Mouse (Mus musculus): ENCODE results near the gene Col6a5.

Col6a5 gene

DNA sequence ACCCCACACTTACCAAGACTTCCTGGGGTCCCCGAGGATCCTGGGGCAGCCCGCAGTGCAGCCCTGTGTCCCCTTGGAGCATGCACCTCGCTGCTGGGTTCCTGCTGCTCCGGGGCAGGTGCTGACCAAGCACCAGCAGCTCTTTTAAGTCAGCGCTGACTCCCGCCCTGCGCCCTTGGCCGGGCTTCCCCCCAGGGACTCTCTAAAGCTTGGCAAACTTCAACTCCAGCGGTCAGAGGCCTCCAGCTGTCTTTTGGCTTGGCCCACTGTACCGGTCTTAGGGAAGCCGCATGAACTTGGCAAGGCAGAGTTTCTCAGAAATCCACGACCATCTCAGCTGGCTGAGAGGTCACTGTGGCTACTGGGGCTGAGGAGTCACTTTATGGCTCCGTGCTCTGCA is at the start of gene Col6a5:
Col6a5 (minus strand) TSS at position 111 of the 400 bp plus-strand sequence.
- in situ Hi-C loops (cut with MboI, MseI): no loop called here

- in situ Hi-C loops (cut with MboI, MseI): no loop called here
These were observed 37.5 kb upstream of the Col6a5 start for GRCm38 (mm10) chr9:105997955-105998354.

DNA sequence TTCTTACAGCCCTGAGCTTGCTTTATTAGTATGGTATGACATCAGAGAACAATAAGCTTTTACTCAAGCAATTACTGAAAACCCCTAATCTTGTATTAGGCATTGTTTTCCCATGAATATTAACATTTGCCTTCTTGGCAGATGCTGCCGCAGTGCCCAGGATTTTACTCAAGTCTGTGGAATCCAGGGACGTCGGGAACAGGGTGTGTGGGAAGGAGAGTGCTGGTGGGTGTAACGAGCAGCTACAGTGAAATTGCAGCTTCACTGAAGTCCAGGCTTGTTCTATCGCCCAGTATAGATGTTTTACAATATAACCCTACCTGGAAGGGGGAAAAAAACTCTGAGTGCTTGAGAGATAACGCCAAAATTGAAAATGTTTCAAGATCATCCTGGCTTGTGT is 32.0 kb upstream of the Col6a5 start:
- in situ Hi-C loops (cut with MboI, MseI): no loop called here

DNA sequence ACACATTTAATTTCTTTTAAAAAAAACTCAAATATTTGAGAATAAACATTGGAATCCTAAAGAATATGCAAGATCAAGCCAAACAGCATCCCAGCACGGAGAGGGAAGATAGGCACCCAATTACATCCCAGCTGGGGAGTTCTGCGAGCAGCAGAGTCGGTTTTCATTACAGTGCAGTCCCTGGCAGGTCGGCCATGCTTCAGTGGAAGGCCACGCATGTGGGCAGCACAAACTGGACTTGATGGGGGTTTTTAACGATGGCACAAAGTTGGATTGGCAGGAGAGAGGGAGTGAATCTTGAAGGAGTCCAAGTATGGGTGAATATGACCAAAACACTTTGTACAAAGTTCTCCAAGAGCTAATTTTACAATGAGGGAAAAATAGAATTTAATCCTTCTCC is 29.7 kb upstream of the Col6a5 start:
- in situ Hi-C loops (cut with MboI, MseI): no loop called here

DNA sequence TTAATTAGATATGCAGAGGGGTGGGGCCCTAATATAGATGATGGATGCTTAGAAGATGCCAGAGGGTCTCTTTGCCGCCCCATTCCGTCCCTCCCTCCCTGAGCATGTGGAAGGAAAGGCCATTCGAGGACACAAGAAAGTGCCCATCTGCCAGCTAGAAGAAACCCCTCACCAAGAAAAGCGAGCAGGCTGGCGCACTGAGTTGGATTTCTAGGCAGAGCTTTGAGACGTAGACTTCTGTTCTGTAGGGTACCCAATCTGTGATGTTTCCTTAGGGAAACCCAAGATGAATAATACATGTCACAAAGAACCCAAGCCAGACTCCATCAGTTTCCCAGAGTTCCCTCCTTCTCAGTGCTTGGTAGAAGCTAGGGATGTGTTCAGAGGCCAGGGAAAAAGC is 29.0 kb upstream of the Col6a5 start:
- in situ Hi-C loops (cut with MboI, MseI): no loop called here

GRCm38 (mm10) chr9:105988096-105988495 is 27.7 kb upstream of the Col6a5 start:
- in situ Hi-C loops (cut with MboI, MseI): no loop called here

DNA sequence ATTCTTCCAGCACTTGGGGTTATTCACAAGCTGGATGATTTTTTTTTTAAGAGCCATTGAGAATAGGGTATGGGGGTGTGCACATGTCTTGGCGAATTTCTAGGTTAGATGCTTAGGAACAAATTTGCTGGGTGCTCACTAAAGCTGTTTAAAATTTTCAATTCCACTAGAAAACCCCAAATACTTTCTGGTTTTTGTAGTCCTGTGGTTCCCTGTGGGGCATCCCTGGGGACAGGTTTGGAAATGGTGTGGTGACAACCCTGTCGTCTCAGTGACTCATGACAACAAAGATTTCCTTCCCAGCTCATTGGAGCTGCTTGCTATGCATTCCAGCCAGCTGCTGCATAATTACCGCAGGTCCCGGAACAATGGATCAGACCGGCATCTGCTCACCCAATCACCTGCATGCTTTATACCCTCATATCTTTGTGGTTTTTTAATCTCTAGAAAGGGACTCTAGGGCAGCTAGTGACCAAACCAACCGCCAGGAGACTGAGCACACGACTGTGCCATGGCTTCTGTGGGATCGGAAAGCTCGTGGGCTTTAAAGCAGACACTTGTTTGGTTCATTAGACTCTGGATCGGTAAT is 24.6 kb upstream of the Col6a5 start:
- in situ Hi-C loops (cut with MboI, MseI): no loop called here

- in situ Hi-C loops (cut with MboI, MseI): no loop called here
These were observed 18.0 kb upstream of the Col6a5 start for GRCm38 (mm10) chr9:105978479-105978878.

GRCm38 (mm10) chr9:105976871-105977270 is 16.4 kb upstream of the Col6a5 start:
- in situ Hi-C loops (cut with MboI, MseI): no loop called here

- in situ Hi-C loops (cut with MboI, MseI): no loop called here
These were observed 15.9 kb upstream of the Col6a5 start for GRCm38 (mm10) chr9:105976314-105976713.

DNA sequence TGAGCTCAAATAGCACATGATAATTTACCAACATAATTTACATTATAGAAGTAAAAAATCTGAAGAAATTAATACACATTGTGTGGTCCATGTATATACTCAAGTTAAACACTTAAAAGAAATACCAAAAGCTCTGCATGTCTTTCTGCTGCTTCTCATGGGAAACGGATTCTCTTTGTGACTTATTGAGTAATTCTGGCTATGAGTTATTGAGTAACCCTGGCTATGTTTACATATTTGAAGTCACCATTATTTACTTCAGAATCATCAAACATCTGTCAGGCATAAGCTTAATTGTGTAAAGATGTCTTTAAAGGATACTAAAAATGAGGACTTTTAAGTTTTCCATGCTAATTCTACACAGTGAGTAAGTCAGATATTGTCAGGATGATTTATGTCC is 13.3 kb upstream of the Col6a5 start:
- in situ Hi-C loops (cut with MboI, MseI): no loop called here

GRCm38 (mm10) chr9:105972031-105972430 is 11.6 kb upstream of the Col6a5 start:
- in situ Hi-C loops (cut with MboI, MseI): no loop called here

DNA sequence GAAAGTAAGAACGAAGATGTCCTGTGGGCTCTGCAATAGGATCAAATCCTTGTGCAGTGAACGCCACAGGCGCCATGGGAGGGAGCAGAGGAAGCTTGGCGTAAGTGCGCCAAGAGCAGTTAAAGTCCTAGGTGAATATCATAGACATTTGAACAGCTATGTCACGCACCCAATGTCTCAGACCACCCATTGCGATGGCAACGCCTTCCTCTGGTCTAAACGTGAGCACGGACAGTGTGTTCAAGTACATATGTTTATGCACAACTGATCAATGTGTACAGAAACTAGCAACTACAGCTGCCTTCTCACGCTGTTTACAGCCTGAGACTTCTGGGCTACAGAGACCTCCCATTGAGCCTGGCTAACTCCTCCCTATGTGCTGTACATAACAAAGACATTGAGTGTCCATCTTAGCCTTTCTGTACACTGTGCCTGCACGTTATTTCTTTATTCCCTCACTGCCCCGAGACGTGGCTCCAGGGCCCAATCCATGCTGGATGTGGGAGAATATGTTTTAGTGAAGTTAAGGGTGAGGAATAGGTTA is 11.0 kb upstream of the Col6a5 start:
- in situ Hi-C loops (cut with MboI, MseI): no loop called here

- in situ Hi-C loops (cut with MboI, MseI): no loop called here
These were observed 10.5 kb upstream of the Col6a5 start for GRCm38 (mm10) chr9:105970901-105971300.

DNA sequence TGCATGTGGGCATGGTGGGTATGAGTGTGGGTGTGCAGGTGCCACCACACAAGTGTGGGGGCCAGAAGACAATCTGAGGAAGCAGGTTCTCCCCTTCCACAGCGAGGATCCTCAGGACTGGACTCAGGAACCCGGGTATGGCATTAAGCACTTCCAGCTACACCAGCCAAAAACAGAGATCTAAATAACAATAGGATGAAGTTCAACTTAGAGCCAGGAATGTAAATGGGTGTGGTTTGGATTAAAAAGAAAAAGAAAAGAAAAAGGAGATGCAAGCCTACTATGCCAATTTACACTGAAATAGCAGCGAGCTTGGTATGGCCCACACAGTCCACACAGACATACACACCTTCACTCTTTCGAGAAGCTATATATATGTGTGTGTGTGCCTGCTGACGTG is 7.5 kb upstream of the Col6a5 start:
- in situ Hi-C loops (cut with MboI, MseI): no loop called here

DNA sequence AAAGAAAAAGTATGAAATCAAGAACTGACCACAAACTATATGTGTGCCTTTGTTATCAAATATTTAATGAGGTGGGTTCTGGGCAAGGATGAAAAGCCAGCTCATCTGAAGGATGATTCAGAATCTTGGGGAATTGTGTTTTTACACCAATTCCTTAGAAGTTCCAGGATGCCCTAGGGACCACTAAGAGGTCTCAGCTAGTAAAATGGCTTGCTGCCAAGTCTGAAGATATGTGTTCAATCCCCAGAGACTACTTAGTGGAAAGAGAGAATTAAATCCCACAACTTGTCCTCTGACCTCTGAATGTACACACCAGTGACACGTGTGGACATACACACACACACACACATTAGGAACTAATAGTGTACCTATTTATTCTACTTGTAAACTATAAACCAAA is 1.3 kb downstream of the Col6a5 start:
- in situ Hi-C loops (cut with MboI, MseI): no loop called here

DNA sequence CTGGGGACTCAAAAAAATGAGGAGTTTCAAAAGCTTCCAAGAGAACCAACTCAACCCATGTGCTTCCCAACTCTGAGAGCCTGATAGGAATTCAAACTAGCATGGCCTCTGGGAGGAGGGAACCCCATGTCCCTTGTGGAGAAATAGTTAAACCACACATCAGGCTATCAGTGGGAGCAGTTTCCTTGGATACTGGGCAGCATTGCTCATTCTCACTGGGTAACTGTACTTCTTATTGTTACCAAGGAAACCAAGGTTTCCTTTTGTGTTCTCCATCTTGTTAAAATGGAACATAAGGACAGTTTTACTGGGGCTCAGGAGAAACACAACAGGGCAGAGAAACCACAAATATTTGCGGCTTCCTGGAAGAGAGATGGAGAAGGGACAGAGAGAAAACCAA is 10.7 kb downstream of the Col6a5 start:
- in situ Hi-C loops (cut with MboI, MseI): no loop called here

- in situ Hi-C loops (cut with MboI, MseI): no loop called here
These were observed 12.9 kb downstream of the Col6a5 start for GRCm38 (mm10) chr9:105947577-105947976.

DNA sequence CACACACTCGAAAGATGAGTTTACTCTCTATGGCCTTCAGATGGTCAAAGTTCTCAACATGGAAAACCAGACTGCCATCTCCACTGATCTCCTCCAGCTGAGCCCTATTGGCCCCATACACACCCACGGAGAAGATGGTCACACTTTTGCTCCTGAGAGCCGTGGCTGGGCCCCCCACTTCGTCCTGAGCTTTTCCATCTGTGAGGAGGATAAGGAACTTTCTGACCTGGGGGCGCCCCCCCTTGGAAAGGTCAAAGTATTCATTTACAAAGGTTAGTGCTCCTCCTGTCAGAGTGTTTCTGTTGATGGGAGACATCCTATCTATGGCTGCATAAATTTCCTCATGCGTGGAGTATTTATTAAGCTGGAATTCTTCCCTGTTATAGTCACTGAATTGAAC is 26.6 kb downstream of the Col6a5 start:
- in situ Hi-C loops (cut with MboI, MseI): no loop called here

DNA sequence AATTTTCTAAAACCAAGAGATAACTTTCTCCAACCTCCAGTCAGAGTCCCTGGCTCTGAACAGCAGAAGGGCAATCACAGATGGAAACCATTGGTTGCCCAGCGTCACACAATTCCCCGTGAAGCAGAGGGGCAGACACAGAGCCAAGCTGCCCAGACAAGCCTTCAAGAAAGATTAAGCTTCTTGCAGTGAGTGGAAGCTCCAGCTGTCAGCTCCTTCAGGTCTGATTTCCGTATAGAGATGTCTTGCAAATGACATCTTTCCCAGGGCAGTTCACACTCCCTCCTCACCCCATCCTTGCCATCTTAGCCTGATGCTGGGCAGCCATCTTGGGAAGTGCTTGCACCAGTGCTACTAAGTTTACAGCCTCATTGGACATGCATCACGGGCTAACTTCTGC is 31.2 kb downstream of the Col6a5 start:
- in situ Hi-C loops (cut with MboI, MseI): no loop called here

GRCm38 (mm10) chr9:105928406-105929071 is 31.9 kb downstream of the Col6a5 start:
- in situ Hi-C loops (cut with MboI, MseI): no loop called here

DNA sequence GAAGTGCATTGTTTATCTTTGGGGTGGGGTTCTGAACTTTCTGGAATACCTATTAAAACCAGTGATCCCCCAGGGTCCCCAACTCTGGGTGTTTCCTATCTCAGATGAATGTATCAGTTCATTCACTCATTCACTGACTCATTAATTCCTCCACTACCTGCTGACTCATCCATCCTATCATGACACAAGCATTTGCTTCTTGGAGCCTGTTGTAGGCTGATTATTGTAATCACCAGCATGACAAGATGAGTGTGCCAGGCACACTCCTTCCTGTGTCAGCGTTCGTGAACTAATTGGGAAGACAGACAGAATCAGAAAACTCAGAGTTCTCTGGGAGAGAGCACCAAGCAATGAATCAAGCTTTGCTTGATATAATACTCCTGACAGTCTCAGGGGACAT is 36.8 kb downstream of the Col6a5 start:
- in situ Hi-C loops (cut with MboI, MseI): no loop called here

DNA sequence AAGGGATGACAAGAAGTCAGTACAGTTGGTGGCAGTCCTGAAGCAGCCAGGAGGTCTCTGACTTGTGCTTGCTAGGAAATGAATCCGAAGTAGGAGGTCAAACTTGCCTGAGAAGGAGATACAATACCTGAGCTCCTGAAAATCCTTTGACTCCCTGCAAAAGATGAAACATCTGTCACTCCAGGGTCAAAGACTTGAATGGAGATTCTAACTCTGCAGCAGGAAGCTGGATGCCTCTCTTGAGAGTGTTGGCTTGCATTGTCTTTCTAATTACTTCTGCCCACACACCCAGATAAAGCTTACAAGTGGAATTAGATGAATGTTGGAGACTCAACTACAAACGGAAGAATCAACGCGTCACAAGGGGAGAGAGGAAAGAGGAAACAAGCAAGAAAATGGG is 45.3 kb downstream of the Col6a5 start:
- in situ Hi-C loops (cut with MboI, MseI): no loop called here

GRCm38 (mm10) chr9:105910166-105910565 is 50.3 kb downstream of the Col6a5 start:
- in situ Hi-C loops (cut with MboI, MseI): no loop called here
